Mouse (Mus musculus) MEL (cell line): ENCODE measurements around the gene Slc13a3.

Experiments
- CTCF ChIP-seq, 3 experiments: IDR thresholded peaks in 2 of 3; conservative IDR thresholded peaks in 1 of 3; 2 replicates each; pipeline ENCODE4 v1.5.1; 2011 to 2012; ENCODE audit warnings: low read length in 3 of 3, low read depth in 2 of 3, mild to moderate bottlenecking in 2 of 3, improper control_type of control experiment in 1 of 3, inconsistent platforms in 1 of 3, mixed read lengths in 1 of 3, moderate library complexity in 1 of 3; ENCODE audit not compliant: control insufficient read depth in 1 of 3, insufficient read depth in 1 of 3, poor library complexity in 1 of 3, severe bottlenecking in 1 of 3
- EP300 ChIP-seq, 2 experiments: IDR thresholded peaks; 2 replicates each; pipeline ENCODE4 v1.6.1; 2011; ENCODE audit warnings: improper control_type of control experiment in 2 of 2, low read length in 2 of 2, low read depth in 1 of 2, mild to moderate bottlenecking in 1 of 2
- GABPA ChIP-seq: IDR thresholded peaks from 2 replicates; pipeline ENCODE4 v1.6.1; 2012; ENCODE audit warnings: low read depth, mild to moderate bottlenecking, inconsistent platforms, low read length, improper control_type of control experiment, moderate library complexity
- GATA1 ChIP-seq: IDR thresholded peaks from 2 replicates; pipeline ENCODE4 v1.6.1; 2011; ENCODE audit warnings: low read depth, low read length, improper control_type of control experiment
- JUND ChIP-seq: IDR thresholded peaks from 2 replicates; pipeline ENCODE4 v1.6.1; 2011; ENCODE audit warnings: low read depth, mild to moderate bottlenecking, improper control_type of control experiment, low read length
- MEF2A ChIP-seq: IDR thresholded peaks from 2 replicates; pipeline ENCODE4 v1.6.1; 2014; ENCODE audit warnings: low read depth, mild to moderate bottlenecking, inconsistent platforms, low read length, improper control_type of control experiment; ENCODE audit not compliant: poor library complexity, insufficient replicate concordance, severe bottlenecking; ENCODE audit errors: extremely low read depth
- MYC ChIP-seq: IDR thresholded peaks from 2 replicates; pipeline ENCODE4 v1.6.1; 2011; ENCODE audit warnings: low read depth, mild to moderate bottlenecking, low read length, improper control_type of control experiment, moderate library complexity
- NRF1 ChIP-seq: IDR thresholded peaks from 2 replicates; pipeline ENCODE4 v1.6.1; 2014; ENCODE audit warnings: low read depth, mild to moderate bottlenecking, inconsistent platforms, low read length, improper control_type of control experiment, moderate library complexity; ENCODE audit not compliant: poor library complexity, insufficient read depth, severe bottlenecking
- POLR2A ChIP-seq, 2 experiments: IDR thresholded peaks; 2 replicates each; pipeline ENCODE4 v1.6.1; 2011 to 2012; ENCODE audit warnings: low read length in 2 of 2, mild to moderate bottlenecking in 2 of 2, control low read depth in 1 of 2, improper control_type of control experiment in 1 of 2, low read depth in 1 of 2, moderate library complexity in 1 of 2; ENCODE audit not compliant: control insufficient read depth in 1 of 2, insufficient read depth in 1 of 2, poor library complexity in 1 of 2
- RAD21 ChIP-seq: IDR thresholded peaks from 2 replicates; pipeline ENCODE4 v1.6.1; 2011; ENCODE audit warnings: mild to moderate bottlenecking, low read depth, low read length, improper control_type of control experiment
- SIN3A ChIP-seq: IDR thresholded peaks from 2 replicates; pipeline ENCODE4 v1.6.1; 2012; ENCODE audit warnings: low read length, improper control_type of control experiment, inconsistent platforms
- USF1 ChIP-seq: IDR thresholded peaks from 2 replicates; pipeline ENCODE4 v1.6.1; 2014; ENCODE audit warnings: low read depth, mild to moderate bottlenecking, inconsistent platforms, low read length, improper control_type of control experiment, moderate library complexity
- USF2 ChIP-seq, 2 experiments: IDR thresholded peaks; 2 replicates each; pipeline ENCODE4 v1.6.1; 2011 to 2012; ENCODE audit warnings: improper control_type of control experiment in 2 of 2, low read length in 2 of 2, borderline replicate concordance in 1 of 2, inconsistent platforms in 1 of 2, low read depth in 1 of 2, mild to moderate bottlenecking in 1 of 2; ENCODE audit not compliant: insufficient read depth in 1 of 2

- TF ChIP-seq MEF2A (no peak), CTCF (IDR thresholded peaks at IDR 0.05 in 2 of 3, conservative IDR thresholded peaks at IDR 0.05 in 1 of 3; ENCODE audit: control insufficient read depth in 1 of 3, insufficient read depth in 1 of 3, low read depth in 2 of 3, low read length in 3 of 3, poor library complexity in 1 of 3, severe bottlenecking in 1 of 3) (no peak), NRF1 (no peak), EP300 (IDR thresholded peaks at IDR 0.05; ENCODE audit: low read depth in 1 of 2, low read length in 2 of 2) (no peak), USF2 (IDR thresholded peaks at IDR 0.05; ENCODE audit: borderline replicate concordance in 1 of 2, insufficient read depth in 1 of 2, low read depth in 1 of 2, low read length in 2 of 2) (no peak), GATA1 (no peak), GABPA (no peak), POLR2A (IDR thresholded peaks at IDR 0.05; ENCODE audit: control insufficient read depth in 1 of 2, insufficient read depth in 1 of 2, low read depth in 1 of 2, low read length in 2 of 2, poor library complexity in 1 of 2) (no peak), USF1 (no peak), JUND (no peak), RAD21 (no peak), SIN3A (no peak), MYC (no peak)
Measured at GRCm38 (mm10) chr2:165512426-165512825, 39.4 kb upstream of the Slc13a3 start.
